Mouse (Mus musculus): ENCODE results near the gene Ppp3ca.

DNA sequence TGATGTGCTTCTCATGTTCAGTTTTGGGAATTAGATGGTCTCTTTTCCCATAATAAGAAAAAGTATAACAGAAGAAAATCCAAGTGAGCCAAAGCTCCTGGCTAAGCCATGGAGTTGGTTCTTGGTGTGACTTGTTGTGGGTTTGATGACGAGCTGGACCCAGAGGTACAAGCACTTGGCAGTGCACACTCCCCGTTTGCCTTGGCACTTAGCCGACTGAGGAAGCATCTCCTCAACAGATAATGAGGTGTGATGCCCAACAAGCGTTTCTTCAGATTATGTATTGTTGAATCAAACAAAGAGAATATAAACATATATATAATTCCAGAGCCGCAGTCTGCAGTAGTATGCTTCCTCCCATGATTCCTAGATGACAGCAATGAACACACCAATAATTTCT is 101.8 kb downstream of the Ppp3ca start:
- TF ChIP-seq POLR2A (IDR thresholded peaks at IDR 0.05; ENCODE audit: borderline replicate concordance, low read depth, low read length) (no peak), CTCF (IDR thresholded peaks at IDR 0.05; ENCODE audit: low read depth, low read length) (no peak)

Measured in bone marrow macrophage, adult 2 months (primary cell).